Mouse (Mus musculus): ENCODE measurements around the gene Mpzl1.

GRCm38 (mm10) chr1:165576005-165576404, 58.3 kb downstream of the Mpzl1 start:
- TF ChIP-seq CTCF (IDR thresholded peaks at IDR 0.05) = no peak
- TF ChIP-seq EP300 (IDR thresholded peaks at IDR 0.05; ENCODE audit: insufficient read depth, low read depth, low read length) = no peak

All from heart, adult 2 months (tissue).